Mouse (Mus musculus) spleen, adult 2 months (tissue): ENCODE measurements around the gene Gm9376.

Source experiments
- CTCF ChIP-seq: fragments of 200-500 bp; IDR thresholded peaks from 2 replicates; pipeline ENCODE4 v1.5.1; 2011; ENCODE audit warnings: mild to moderate bottlenecking, inconsistent platforms; ENCODE audit not compliant: insufficient read depth, insufficient read length, insufficient replicate concordance; ENCODE audit errors: extremely low read depth
- POLR2A ChIP-seq: fragments of 200-500 bp; IDR thresholded peaks from 2 replicates; pipeline ENCODE4 v1.6.1; 2011; ENCODE audit warnings: low read depth, low read length, inconsistent platforms

- TF ChIP-seq CTCF (no peak), POLR2A (no peak)
These were observed 13.4 kb upstream of the Gm9376 start for GRCm38 (mm10) chr14:118253381-118253780.
